Mouse (Mus musculus) naive thymus-derived CD4-positive, alpha-beta T cell, adult 2 months (primary cell): ENCODE data around the gene Umad1.

ENCODE experiments used
- DNase-seq: peaks from one replicate; pipeline ENCODE4 v3.0.0-alpha.2; 2011; ENCODE audit warnings: low read depth

The Umad1 gene

GRCm38 (mm10) chr6:8416802-8417569 lies 157.9 kb downstream of the Umad1 start:
- no peak for DNase-seq

GRCm38 (mm10) chr6:8419485-8420186 lies 160.5 kb downstream of the Umad1 start:
- no peak for DNase-seq

- DNase-seq: no peak
These were observed 161.1 kb downstream of the Umad1 start for GRCm38 (mm10) chr6:8420187-8420503.

- DNase-seq: no peak
These were observed 162.3 kb downstream of the Umad1 start for GRCm38 (mm10) chr6:8421421-8421820.

GRCm38 (mm10) chr6:8421959-8422581 lies 163.0 kb downstream of the Umad1 start:
- DNase-seq: no peak

- no peak for DNase-seq
These were observed 164.1 kb downstream of the Umad1 start for GRCm38 (mm10) chr6:8423142-8423541.

GRCm38 (mm10) chr6:8427692-8428091 lies 168.6 kb downstream of the Umad1 start:
- no peak for DNase-seq

GRCm38 (mm10) chr6:8430610-8431234 lies 171.6 kb downstream of the Umad1 start:
- DNase-seq: no peak

GRCm38 (mm10) chr6:8433179-8433578 lies 174.1 kb downstream of the Umad1 start:
- DNase-seq: no peak

GRCm38 (mm10) chr6:8437937-8438336 lies 178.8 kb downstream of the Umad1 start:
- no peak for DNase-seq

- DNase-seq: no peak
These were observed 182.7 kb downstream of the Umad1 start for GRCm38 (mm10) chr6:8441814-8442213.

GRCm38 (mm10) chr6:8446786-8447185 lies 187.7 kb downstream of the Umad1 start:
- no peak for DNase-seq

- no peak for DNase-seq
These were observed 196.5 kb downstream of the Umad1 start for GRCm38 (mm10) chr6:8455599-8455998.

- no peak for DNase-seq
These were observed 199.5 kb downstream of the Umad1 start for GRCm38 (mm10) chr6:8458596-8458995.

GRCm38 (mm10) chr6:8462447-8462846 lies 203.4 kb downstream of the Umad1 start:
- DNase-seq: no peak

GRCm38 (mm10) chr6:8465388-8465787 lies 206.3 kb downstream of the Umad1 start:
- DNase-seq: no peak

GRCm38 (mm10) chr6:8465985-8466384 lies 206.9 kb downstream of the Umad1 start:
- no peak for DNase-seq

GRCm38 (mm10) chr6:8467667-8468337 lies 208.7 kb downstream of the Umad1 start:
- DNase-seq: no peak

GRCm38 (mm10) chr6:8469918-8470317 lies 210.8 kb downstream of the Umad1 start:
- DNase-seq: no peak

- no peak for DNase-seq
These were observed 213.0 kb downstream of the Umad1 start for GRCm38 (mm10) chr6:8472125-8472524.

GRCm38 (mm10) chr6:8472915-8473314 lies 213.8 kb downstream of the Umad1 start:
- DNase-seq: no peak

GRCm38 (mm10) chr6:8473498-8473897 lies 214.4 kb downstream of the Umad1 start:
- no peak for DNase-seq
